Mouse (Mus musculus) bone marrow macrophage, adult 2 months (primary cell): ENCODE data around the gene Rftn1.

Experiments used
- CTCF ChIP-seq: IDR thresholded peaks from 2 replicates; pipeline ENCODE4 v1.5.1; 2012; ENCODE audit warnings: low read depth, mild to moderate bottlenecking, low read length, moderate library complexity
- POLR2A ChIP-seq: IDR thresholded peaks from 2 replicates; pipeline ENCODE4 v1.6.1; 2012; ENCODE audit warnings: mild to moderate bottlenecking, low read depth, low read length, borderline replicate concordance

DNA sequence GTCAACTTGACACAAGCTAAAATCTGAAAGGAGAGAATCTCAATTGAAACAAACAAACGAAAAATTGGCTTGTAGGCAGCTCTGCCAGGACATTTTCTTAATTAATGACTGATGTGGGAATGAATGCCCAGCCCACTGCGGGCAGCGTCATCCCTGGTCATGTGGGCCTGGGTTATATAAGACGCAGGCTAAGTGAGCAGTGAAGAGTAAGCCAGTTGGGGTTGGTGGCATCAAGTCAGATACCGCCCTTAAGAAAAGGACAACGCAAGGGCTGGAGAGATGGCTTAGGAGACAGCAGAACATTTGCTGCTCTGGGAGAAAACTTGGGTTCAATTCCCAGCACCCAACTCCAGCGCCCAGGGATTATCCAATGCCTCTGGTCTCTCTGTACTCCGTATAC is 97.6 kb downstream of the Rftn1 start:
- TF ChIP-seq CTCF: no peak
- TF ChIP-seq POLR2A: no peak
